Mouse (Mus musculus) ovary, adult 18-20 months (tissue): ENCODE measurements around the gene Kcnj4.

Experiments
- DNase-seq: peaks from one replicate; pipeline ENCODE4 v3.0.0; 2022; ENCODE audit warnings: low spot score, mixed read lengths

Kcnj4 gene

DNA sequence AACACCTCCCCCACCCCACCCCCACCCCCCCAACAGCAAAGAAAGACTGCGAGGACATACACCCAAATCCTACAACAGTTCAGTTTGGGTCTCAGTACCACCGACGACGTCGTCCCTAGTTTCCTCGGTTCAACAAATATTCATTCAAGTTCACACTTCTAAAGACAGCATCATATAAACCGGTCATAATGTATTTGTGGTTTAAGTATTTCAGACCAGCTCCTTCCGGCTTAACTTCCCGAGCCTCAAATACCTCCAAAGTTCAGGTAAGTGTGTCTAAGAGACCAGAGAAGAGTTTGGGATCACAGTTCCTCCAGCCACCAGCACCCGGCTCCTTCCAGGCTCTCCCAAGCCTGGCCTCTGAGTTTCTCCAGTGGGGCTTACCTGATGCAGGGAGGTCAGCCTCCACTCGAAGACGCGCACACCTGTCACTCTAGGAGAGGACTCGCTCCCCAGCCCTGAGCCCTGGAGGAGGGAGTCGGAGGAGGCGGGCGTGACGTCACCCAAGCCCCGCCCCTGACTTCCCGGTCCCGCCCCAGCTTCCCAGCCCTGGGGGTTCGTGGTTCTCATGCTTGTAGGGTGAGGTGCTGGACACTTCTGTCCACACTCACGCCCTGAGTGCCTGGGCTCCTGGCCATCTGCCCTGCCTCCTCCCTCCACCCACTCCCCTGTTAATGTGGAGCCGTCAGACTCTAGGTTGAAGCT, 49.8 kb downstream of the Kcnj4 start, which contains the start of gene Csnk1e:
Gene Csnk1e (minus strand): TSS at position 461 of the 705 bp plus-strand sequence.
- no peak for DNase-seq

GRCm38 (mm10) chr15:79453831-79454230, 51.2 kb downstream of the Kcnj4 start:
- no peak for DNase-seq

DNA sequence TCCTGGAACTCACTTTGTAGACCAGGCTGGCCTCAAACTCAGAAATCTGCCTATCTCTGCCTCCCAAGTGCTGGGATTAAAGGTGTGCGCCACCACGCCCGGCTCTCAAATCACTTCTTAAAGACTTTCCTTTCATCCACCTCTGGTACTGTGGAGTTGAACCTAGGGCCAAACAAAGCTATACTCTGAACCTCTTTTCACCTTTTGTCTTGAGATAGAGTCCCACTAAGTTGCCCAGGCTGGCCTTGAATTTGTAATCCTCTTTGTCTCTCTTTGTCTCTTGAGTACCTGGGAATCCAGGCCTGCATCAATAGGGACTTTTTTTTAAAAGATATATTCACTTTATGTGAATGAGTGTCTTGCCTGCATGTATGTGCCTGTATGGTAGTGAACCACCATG, 57.0 kb downstream of the Kcnj4 start:
- no peak for DNase-seq

- no peak for DNase-seq
Measured at GRCm38 (mm10) chr15:79445786-79446654, 59.0 kb downstream of the Kcnj4 start.

- no peak for DNase-seq
Measured at GRCm38 (mm10) chr15:79443856-79444410, 61.1 kb downstream of the Kcnj4 start.

GRCm38 (mm10) chr15:79442961-79443518, 62.0 kb downstream of the Kcnj4 start:
- no peak for DNase-seq

DNA sequence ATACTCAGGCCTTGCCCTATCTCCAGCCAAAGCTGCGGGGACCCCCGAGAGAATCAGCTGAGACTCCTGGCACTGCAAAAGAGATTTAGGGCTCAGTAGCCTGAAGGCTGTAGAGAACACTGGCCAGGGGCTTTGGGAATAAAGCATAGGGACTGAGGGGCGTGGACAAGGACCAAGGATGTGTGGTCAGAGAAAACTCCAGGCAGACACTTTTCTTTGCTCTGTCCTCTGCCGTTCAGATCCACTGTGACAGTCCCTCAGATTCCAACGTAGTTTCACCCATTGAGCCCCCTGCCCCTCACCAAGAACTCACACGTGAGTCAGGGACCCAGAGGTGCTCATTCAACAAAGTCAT, 62.8 kb downstream of the Kcnj4 start:
- no peak for DNase-seq

DNA sequence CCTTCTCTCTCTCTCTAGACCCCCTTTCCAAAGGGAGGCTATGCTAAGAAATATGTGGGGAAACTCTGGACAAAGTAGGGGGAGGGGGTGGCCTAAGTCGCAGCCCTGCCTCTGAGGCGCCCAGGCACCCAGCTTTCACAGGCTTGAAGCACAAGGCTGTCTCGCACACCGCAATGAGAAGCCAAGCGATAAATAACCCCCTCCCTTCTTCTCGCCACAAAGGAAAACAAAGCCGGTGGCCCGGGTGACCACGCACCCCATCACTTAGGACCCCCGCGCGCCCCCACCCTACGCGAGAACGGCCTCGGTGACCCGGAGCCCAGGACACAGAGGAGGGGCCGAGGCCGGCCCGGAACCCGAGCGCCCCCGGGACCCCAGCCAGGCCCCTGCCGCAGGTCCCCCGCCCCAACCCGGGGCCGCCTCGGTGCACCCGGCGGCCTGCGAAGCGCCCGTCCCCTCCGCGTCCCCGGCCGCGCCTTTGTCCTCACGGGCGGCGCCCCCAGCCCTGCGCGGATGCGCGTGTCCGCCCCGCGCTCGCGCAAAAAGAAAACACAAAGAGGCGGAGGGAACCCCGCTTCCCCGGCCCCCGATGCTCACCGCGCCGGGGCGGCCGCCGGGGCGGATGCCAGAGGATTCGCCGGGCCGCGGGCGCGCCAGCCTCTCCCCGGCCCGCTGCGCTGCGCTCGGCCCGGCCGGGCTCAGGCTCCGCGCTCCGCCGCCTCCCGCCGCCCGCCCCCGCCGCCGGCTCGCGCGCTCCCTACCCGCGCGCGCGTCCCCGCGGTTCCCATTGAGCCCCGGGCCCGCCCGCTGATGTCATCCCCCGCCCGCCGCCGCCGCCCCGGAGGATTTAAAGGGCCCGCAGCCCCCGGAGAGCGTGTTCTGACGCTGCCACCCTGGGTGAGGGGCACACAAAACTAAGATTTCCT, 63.4 kb downstream of the Kcnj4 start:
- DNase-seq = peak; percentile 60

GRCm38 (mm10) chr15:79440651-79441330, 64.2 kb downstream of the Kcnj4 start:
- no peak for DNase-seq

- DNase-seq = no peak
Measured at GRCm38 (mm10) chr15:79440223-79440622, 64.8 kb downstream of the Kcnj4 start.

- DNase-seq = no peak
Measured at GRCm38 (mm10) chr15:79439386-79439785, 65.7 kb downstream of the Kcnj4 start.

DNA sequence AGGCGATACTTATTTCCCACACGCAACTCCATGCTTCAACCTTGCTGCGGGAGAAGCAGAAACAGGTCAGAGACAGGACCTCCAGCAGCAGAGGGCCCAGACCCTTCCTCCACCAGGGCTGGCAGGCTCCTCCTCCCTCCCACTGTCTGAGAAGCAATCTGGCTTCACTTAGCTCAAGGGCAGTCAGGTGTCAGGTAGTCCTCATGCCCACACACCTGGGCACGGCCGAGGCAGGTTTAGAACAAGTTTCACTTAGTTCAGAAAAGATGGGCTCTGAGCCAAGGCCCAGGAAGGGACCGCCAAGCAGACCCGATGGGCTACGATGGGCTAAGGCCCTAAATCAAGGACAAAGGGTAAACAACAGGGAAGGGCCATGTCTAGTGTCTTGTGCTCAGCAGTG, 66.2 kb downstream of the Kcnj4 start:
- DNase-seq = no peak

DNA sequence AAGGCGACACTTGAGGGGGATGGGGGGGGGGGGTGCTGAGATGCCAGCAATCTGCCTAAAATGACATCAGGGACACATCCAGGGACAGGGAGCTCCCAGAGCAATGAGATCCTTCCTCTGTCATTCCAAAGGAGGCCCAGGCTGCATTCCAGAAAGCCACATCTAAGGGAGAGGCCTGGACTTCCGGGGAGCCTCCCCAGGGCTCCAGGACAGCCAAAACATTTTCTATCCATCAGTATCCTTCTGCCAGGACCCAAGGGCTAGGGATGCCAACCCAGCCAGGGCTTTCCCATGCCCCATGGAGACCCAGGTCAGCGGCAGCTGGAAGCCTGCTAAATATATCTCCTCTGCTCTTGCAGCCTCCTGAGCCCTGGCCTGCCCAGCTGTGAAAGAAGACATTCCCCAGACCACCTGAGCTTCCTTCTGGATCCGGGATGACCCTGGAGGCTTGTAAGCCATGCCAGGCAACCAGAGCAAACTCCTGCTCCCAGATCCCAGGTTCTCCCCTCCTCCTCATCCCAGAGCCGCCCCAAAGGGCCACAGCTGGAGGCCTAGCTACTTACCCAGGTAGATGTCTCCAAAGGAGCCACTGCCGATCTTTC, 66.7 kb downstream of the Kcnj4 start:
- DNase-seq = no peak

- DNase-seq = no peak
Measured at GRCm38 (mm10) chr15:79437541-79438208, 67.4 kb downstream of the Kcnj4 start.

DNA sequence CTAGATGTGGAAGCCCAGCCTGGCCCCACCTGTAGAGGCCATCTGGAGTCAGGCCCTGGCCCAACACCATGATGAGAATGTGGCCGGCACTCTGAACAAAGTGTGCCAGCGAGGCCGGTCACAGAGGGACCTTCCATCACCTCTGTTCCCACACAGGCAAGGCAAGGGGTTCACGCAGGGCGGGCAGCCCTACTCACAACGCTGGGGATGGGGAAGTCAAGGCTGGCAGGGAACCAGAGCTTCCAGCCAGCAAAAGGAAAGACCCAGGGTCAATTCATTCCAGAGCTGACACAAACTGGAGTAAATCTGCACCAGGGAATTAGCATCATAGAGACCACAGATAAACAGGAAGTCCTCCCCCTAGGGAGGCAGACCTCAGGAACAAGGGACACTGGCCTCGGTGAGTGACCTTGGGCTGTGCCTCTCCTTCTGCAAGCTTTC, 68.5 kb downstream of the Kcnj4 start:
- DNase-seq = no peak

- no peak for DNase-seq
Measured at GRCm38 (mm10) chr15:79435191-79435671, 69.8 kb downstream of the Kcnj4 start.
